Mouse (Mus musculus) liver, embryonic 16.5 days (tissue): ENCODE results near the gene Rps27a. TPM values are rescaled to one million over a fixed set of nuclear protein-coding genes. Genes with fewer than 3 reads are reported as not detected.

ENCODE experiments used
- ATAC-seq: fragments of 200-750 bp; cut with Nextera tagmentation; 2 replicates; pipeline ENCODE4 v1.8.0; 2017; ENCODE audit warnings: low read depth, mild to moderate bottlenecking, moderate number of reproducible peaks, moderate library complexity
- H3K27ac ChIP-seq: fragments of 300-500 bp; sonication (generic); 2 replicates; pipeline ENCODE4 v1.5.1; 2014; ENCODE audit warnings: mild to moderate bottlenecking, low read length
- H3K27me3 ChIP-seq: fragments of 300-500 bp; sonication (generic); 2 replicates; pipeline ENCODE4 v1.6.1; 2014; ENCODE audit warnings: low read depth, low read length, mixed read lengths; ENCODE audit not compliant: control insufficient read depth, insufficient read depth
- H3K36me3 ChIP-seq: fragments of 300-500 bp; sonication (generic); 2 replicates; pipeline ENCODE4 v1.6.1; 2014; ENCODE audit warnings: mild to moderate bottlenecking; ENCODE audit not compliant: control insufficient read depth, insufficient read depth
- H3K4me1 ChIP-seq: fragments of 300-500 bp; sonication (generic); 2 replicates; pipeline ENCODE4 v1.6.1; 2014; ENCODE audit warnings: low read depth, low read length, mixed read lengths; ENCODE audit not compliant: control insufficient read depth
- H3K4me2 ChIP-seq: fragments of 300-500 bp; sonication (generic); 2 replicates; pipeline ENCODE4 v1.6.1; 2014; ENCODE audit warnings: low read depth, low read length, mixed read lengths
- H3K4me3 ChIP-seq: fragments of 300-500 bp; sonication (generic); 2 replicates; pipeline ENCODE4 v1.5.1; 2014; ENCODE audit warnings: low read depth, mild to moderate bottlenecking, low read length
- H3K9ac ChIP-seq: fragments of 300-500 bp; sonication (generic); 2 replicates; pipeline ENCODE4 v1.6.1; 2014; ENCODE audit warnings: low read depth, low read length
- H3K9me3 ChIP-seq: fragments of 300-500 bp; sonication (generic); replicated peaks from 2 replicates; pipeline ENCODE4 v1.6.1; 2016; ENCODE audit warnings: low read length; ENCODE audit not compliant: control insufficient read depth
- WGBS: fragments of 180-500 bp; shearing (Covaris S2); extraction: QIAGEN DNeasy Blood & Tissue Kit; methylation state at CpG from one replicate; pipeline ENCODE4 v1.1.7; 2014; ENCODE audit not compliant: insufficient replicate concordance; 5-methylcytosine and 5-hydroxymethylcytosine counted together
- polyA plus RNA-seq: library from polyadenylated mRNA; unstranded; fragments of >200 nt; fragmentation: Nextera tagmentation; extraction: Ambion mirVana; gene quantifications from 2 replicates; pipeline ENCODE4 v1.2.1, GENCODE M21; 2015

Rps27a gene
- polyA plus RNA-seq, 1 experiment from 2014 or later: 535 TPM

DNA sequence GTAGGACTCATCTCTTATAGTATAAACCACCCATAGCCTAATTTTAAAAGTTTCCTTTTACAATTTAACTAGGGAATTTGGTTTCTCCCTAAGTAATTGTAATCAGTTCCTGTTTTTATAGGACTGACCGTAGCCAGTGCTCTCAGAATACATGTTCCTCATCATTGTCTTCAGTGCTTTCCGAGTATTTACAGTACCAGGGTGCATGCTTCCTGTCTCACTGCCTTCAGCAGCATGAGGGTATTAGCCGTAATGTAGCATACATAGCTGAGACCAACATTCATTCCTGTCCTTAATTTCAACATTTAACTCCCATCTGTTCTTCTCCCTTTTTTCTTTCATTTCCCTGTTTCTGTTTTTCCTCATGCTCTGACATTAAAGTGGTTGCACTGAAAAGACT, 50.9 kb downstream of the Rps27a start:
- Histone ChIP-seq H3K9ac (no peak overlapping the region), H3K4me1 (no peaks in the 10 kb centered on the region), H3K27me3 (no peaks in the 10 kb centered on the region), H3K36me3 (no peaks in the 10 kb centered on the region), H3K4me2 (no peak overlapping the region), H3K27ac (no peak overlapping the region), H3K4me3 (no peak overlapping the region), H3K9me3 (no peaks in the 10 kb centered on the region)
- no peak for ATAC-seq
- WGBS: 57% methylated on average over 3 of the region's 3 CpGs

Other genes starting within 250 kb of the Rps27a start
- 2.9 and 3.2 TPM in 2 replicates for gene Ccdc88a, start 174.5 kb downstream of the Rps27a start, polyA plus RNA-seq
- 17.1 and 19.9 TPM in 2 replicates for gene Prorsd1, start 33.1 kb downstream of the Rps27a start, polyA plus RNA-seq
- 20.4 and 20.6 TPM in 2 replicates for gene Mtif2, start 21.7 kb downstream of the Rps27a start, polyA plus RNA-seq
- gene Clhc1, start 159 bp downstream of the Rps27a start, polyA plus RNA-seq: 0.21 TPM in 1 of 2 replicates, not detected in the other
- 9.8 and 11.4 TPM in 2 replicates for gene Rtn4, start 144.8 kb upstream of the Rps27a start, polyA plus RNA-seq